8 mouse cellular contexts compared by ENCODE assay signal in the genomic region with DNA sequence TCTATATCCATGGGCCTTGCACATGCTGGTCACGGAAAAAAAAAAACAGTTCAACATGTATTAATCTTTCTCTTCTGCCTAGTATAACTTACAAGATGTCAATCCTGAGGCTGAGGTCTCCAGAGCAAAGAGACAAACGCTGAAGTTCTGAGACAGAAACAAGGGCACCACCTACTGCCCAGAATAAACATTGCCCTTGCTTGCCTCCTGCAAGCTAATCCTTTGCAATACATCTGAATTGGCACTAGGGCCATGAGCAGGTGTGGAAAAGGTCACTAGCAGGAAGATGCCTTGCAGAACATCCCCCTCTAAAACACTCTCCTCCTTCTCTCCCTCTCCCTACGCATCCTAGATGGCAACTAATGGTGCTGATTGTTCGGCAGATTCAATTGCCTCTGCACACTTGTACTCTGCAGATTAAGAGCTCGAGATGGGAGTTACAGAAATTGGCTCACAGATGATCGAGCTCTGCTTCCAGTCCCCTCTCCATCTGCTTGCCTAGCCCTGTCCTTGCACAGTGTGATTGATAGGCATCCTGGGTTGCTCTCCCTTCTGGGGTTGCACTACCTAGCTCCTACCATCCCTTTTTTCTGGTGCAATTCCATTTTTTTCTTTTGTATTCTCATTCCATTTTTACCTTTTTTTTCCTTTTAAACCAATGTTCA.
DNase-seq lines count a peak whose midpoint lies in the region; ATAC-seq and TF ChIP-seq lines count a peak whose summit lies in the region.

No protein-coding gene starts in this region.

- ATAC-seq in lung, postnatal 0 days, result no peak
- ATAC-seq in forebrain, embryonic 11.5 days (replicated peaks; ENCODE audit: low FRiP score), result peak; percentile 56; the same call in 1 of the 2 replicates

- intact Hi-C loops in left cerebral cortex, adult 2 months (cut with DNase I), result loop anchor here (2.0 to 5.0 kb wide), 5 partner anchors 445 to 950 kb away; no protein-coding TSS in a partner anchor

- no peaks in the 10 kb centered on the region for H3K36me3 ChIP-seq in lung, postnatal 0 days (ENCODE audit: insufficient read depth, low read length)
- H3K36me3 ChIP-seq in forebrain, embryonic 11.5 days (ENCODE audit: control insufficient read depth, insufficient read depth, low read length), result no peaks in the 10 kb centered on the region

- 37% methylated on average over 6 of the region's 6 CpGs for WGBS in lung, postnatal 0 days
- 55% methylated on average over 6 of the region's 6 CpGs for WGBS in forebrain, embryonic 11.5 days

- no peak overlapping the region for H3K4me3 ChIP-seq in lung, postnatal 0 days (ENCODE audit: low read depth, low read length)
- H3K4me3 ChIP-seq in forebrain, embryonic 11.5 days (ENCODE audit: low read depth, low read length), result no peak overlapping the region
- no peak overlapping the region for H3K4me3 ChIP-seq in left cerebral cortex, adult 2 months

- no peak for TF ChIP-seq EP300 in lung, postnatal 0 days (IDR thresholded peaks at IDR 0.05)

- no peak overlapping the region for H3K27ac ChIP-seq in lung, postnatal 0 days (ENCODE audit: low read length)
- H3K27ac ChIP-seq in forebrain, embryonic 11.5 days (ENCODE audit: low read depth, low read length), result no peak overlapping the region
- no peak overlapping the region for H3K27ac ChIP-seq in left cerebral cortex, adult 2 months

- no peaks in the 10 kb centered on the region for H3K27me3 ChIP-seq in lung, postnatal 0 days (replicated peaks; ENCODE audit: insufficient read depth, low read length)
- H3K27me3 ChIP-seq in forebrain, embryonic 11.5 days (ENCODE audit: control insufficient read depth, insufficient read depth, low read length), result no peaks in the 10 kb centered on the region

- peak; percentile 42 for DNase-seq in lung, postnatal 0 days (ENCODE audit: low spot score)
- DNase-seq in lung, postnatal 25 days (ENCODE audit: low spot score), result no peak
- DNase-seq in brain, adult 2 months (ENCODE audit: low read depth, low spot score), result peak; percentile 96
- peak; percentile 61 for DNase-seq in forebrain, embryonic 11.5 days (ENCODE audit: low spot score)
- peak; percentile 24 for DNase-seq in hindlimb bud, embryonic 11.5 days (ENCODE audit: extremely low spot score, low read depth, low spot score)
- DNase-seq in left cerebral cortex, adult 2 months (ENCODE audit: extremely low spot score in 1 of 2, low spot score in 2 of 2), result peak; percentile 64 to 73
- DNase-seq in naive thymus-derived CD4-positive, alpha-beta T cell, adult 2 months (ENCODE audit: low read depth), result peak; percentile 42
- DNase-seq in urinary bladder, postnatal 36 days (ENCODE audit: low spot score in 2 of 2), result peak; percentile 1 to 5

- H3K9ac ChIP-seq in lung, postnatal 0 days (replicated peaks; ENCODE audit: low read depth), result no peak overlapping the region
- H3K9ac ChIP-seq in forebrain, embryonic 11.5 days (ENCODE audit: low read length), result no peak overlapping the region

- TF ChIP-seq CTCF in lung, postnatal 0 days (IDR thresholded peaks at IDR 0.05), result peak; percentile 60
- TF ChIP-seq CTCF in left cerebral cortex, adult 2 months (IDR thresholded peaks at IDR 0.05), result peak; percentile 86

- no peaks in the 10 kb centered on the region for H3K9me3 ChIP-seq in lung, postnatal 0 days (ENCODE audit: low read length)
- no peaks in the 10 kb centered on the region for H3K9me3 ChIP-seq in forebrain, embryonic 11.5 days (ENCODE audit: control insufficient read depth, low read length)

- no peaks in the 10 kb centered on the region for H3K4me1 ChIP-seq in lung, postnatal 0 days (ENCODE audit: insufficient read depth, low read depth, low read length)
- H3K4me1 ChIP-seq in forebrain, embryonic 11.5 days (replicated peaks; ENCODE audit: control insufficient read depth, insufficient read depth, low read length), result no peaks in the 10 kb centered on the region

- no peak overlapping the region for H3K4me2 ChIP-seq in lung, postnatal 0 days (replicated peaks; ENCODE audit: low read depth, low read length)
- no peak overlapping the region for H3K4me2 ChIP-seq in forebrain, embryonic 11.5 days (ENCODE audit: low read depth, low read length, severe bottlenecking)
